Mouse (Mus musculus) olfactory bulb, adult 2 months (tissue): ENCODE data around the gene Hmox2.

Source experiments
- CTCF ChIP-seq: fragments of 200-500 bp; IDR thresholded peaks from 2 replicates; pipeline ENCODE4 v1.5.1; 2012; ENCODE audit warnings: low read depth, mild to moderate bottlenecking, low read length, moderate library complexity; ENCODE audit not compliant: insufficient read depth
- POLR2A ChIP-seq: fragments of 200-500 bp; IDR thresholded peaks from 2 replicates; pipeline ENCODE4 v1.6.1; 2012; ENCODE audit warnings: mild to moderate bottlenecking, low read depth, low read length, moderate library complexity; ENCODE audit not compliant: insufficient read depth

- TF ChIP-seq CTCF (no peak), POLR2A (no peak)
Observed at GRCm38 (mm10) chr16:4718753-4719518, 7.2 kb upstream of the Hmox2 start, which contains the start of gene Nmral1.
